Mouse (Mus musculus): ENCODE results near the gene Olfr775.

Gene Olfr775

DNA sequence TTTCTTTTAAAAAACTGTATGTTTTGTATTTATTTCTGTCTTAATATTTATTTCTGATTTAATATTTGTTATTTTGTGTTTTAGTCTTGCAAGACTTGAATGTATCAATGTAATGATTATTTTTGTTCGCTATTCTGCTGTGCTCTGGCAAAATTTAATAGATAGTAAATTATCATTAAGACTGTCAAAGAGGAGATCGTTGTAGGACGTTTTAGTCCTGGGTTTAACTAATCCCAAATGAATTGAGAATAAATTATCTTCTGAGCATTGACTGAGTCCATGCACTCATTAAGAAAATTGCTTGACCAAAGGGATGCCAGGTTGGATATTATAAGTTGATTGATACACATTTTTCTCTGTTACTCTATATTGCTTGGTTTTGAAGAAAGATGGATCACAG is at the start of gene Olfr775:
Gene Olfr775 (plus strand): TSS at position 301 of the 400 bp plus-strand sequence.
- no peak for DNase-seq (ENCODE audit: low spot score in 2 of 2)

DNA sequence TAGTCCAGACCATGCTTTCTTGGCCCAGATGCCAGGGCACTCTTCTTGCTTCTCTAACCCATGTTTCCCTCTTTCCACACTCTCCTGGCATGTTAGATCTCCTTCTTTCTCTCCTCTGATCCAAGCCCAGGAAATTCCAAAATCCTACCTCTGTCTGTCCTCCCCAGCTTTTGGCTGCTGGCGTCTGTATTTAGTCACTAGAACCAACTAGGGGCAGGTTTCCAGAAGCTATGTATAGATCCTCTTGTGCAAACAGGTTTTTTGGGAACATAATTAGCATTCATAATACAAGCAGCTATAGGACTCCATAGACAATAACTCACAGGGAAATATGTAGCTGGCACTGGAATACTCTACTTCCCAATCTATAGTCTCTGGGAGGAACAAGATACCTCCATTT is 17.5 kb upstream of the Olfr775 start:
- DNase-seq (ENCODE audit: low spot score in 2 of 2) = no peak

DNA sequence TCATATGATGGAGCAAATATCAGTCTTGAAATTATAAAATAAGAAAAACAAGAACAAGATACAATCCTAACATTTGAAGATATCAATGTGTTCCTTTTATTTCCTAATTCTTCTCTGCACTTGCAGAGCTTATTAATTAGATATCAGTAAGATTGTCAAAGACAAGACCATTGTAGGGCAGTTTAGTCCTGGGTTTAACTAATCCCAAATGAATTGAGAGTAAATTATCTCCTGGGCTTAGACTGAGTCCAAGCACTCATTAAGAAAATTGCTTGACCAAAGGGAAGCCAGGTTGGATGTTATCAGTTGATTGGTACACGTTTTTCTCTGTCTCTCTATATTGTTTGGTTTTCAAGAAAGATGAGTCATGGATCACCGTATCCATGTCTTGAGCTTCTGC is 12.3 kb upstream of the Olfr775 start, which contains the start of gene Olfr774:
Gene Olfr774 (plus strand): TSS at position 301 of the 400 bp plus-strand sequence.
- no peak for DNase-seq (ENCODE audit: low spot score in 2 of 2)

DNA sequence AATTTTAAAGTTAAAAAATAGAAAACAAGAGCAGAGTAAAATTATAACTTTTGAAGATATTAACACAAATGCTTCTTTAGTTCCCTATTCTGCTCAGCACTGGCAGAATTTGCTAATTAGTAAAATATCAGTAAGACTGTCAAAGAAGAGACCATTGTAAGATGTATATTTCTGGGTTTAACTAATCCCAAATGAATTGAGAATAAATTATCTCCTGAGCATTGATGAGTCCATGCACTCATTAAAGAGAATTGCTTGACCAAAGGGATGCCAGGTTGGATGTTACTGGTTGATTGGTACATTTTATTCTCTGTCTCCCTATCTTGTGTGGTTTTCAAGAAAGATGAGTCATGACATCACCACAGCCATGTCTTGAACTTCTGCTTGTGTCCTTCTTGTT is 10.6 kb downstream of the Olfr775 start, which contains the start of gene Olfr776:
Gene Olfr776 (plus strand): TSS at position 301 of the 400 bp plus-strand sequence.
- DNase-seq (ENCODE audit: low spot score in 2 of 2) = no peak

DNA sequence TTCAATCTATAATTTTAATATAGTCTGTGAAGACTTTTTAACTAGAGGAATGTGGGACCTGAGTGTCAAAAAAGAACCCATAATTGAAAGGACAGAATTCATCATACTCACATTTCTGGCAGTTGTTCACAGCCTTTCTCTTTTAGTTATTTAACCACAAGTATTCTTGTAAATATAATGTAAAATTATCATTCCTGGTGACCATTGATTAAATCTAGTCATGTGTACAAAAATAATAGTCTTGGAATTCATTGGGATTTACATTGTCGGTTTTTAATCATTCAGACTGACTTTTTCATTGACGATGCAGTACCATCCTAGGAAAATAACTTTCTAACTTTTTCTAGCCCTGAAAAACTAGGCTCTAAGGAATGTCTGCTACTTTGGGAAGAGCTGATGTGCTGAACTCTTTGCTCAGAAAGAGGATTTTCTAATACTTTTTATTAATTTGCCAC is 22.9 kb downstream of the Olfr775 start, which contains the start of gene Olfr777:
Gene Olfr777 (minus strand): TSS at position 405 of the 455 bp plus-strand sequence.
- no peak for DNase-seq (ENCODE audit: low spot score in 2 of 2)

Measured in urinary bladder, postnatal 4 days (tissue).